ENCODE assay signal across 13 mouse cellular contexts in the genomic region with DNA sequence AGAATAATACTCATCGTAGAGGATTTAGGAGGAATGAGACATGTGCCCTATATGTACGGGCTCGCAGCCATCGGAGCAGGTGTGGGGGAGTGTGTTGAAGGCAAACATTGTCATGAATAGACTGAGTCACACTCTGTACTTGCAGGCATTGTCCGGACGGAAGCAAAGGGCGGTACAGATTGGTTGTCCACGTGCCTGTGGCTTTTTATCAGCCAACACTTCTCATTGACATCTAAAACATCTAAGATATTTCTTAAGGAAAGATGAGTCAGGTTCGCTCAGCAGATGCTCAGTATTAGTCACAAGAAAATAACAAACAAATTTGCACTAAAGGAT.
DNase-seq lines count a peak whose midpoint lies in the region; ATAC-seq and TF ChIP-seq lines count a peak whose summit lies in the region.
"Had no signal": no experiment of that assay in that cellular context is flagged by ENCODE, and none has a peak within 500 bp of the region (broad histone marks: within the 10 kb centered on the region; RNA-seq: fewer than 3 reads in every experiment).

No protein-coding gene starts in this region.

- intact Hi-C loops in left cerebral cortex, postnatal 10 days (cut with DNase I) = no loop called here

- peaks cover 5 to 34% of the 10 kb centered on the region in 2 experiments for H3K4me1 ChIP-seq in MEL (ENCODE audit: control insufficient read depth in 1 of 2, insufficient read depth in 2 of 2, low read length in 2 of 2)
- H3K4me1 ChIP-seq in midbrain, embryonic 15.5 days = peaks cover 22% of the 10 kb centered on the region
- H3K4me1 ChIP-seq: kidney, embryonic 15.5 days had no signal

- peak; percentile 15 to 47 for DNase-seq in left cerebral cortex, adult 18-20 months (ENCODE audit: low spot score in 2 of 2)
- no peak for DNase-seq in left cerebral cortex, postnatal 10 days (ENCODE audit: extremely low spot score in 1 of 2, low spot score in 2 of 2)
- DNase-seq in 416B (ENCODE audit: low read depth) (peak; percentile 87), MEL (ENCODE audit: low read depth, low spot score) (peak; percentile 73)
- DNase-seq in urinary bladder, postnatal 10 days (ENCODE audit: low spot score) = no peak
- DNase-seq in heart, adult 9 months (ENCODE audit: low spot score in 2 of 2) = no peak
- DNase-seq: gastrocnemius, postnatal 36 days; heart, postnatal 14 days had no signal

- peak; percentile 79 to 80 for TF ChIP-seq EP300 in MEL (IDR thresholded peaks at IDR 0.05; ENCODE audit: low read depth in 1 of 2, low read length in 2 of 2)

- peaks cover 0 to 33% of the 10 kb centered on the region in 2 experiments; a peak in 2 of 4 replicates for H3K36me3 ChIP-seq in MEL (ENCODE audit: control insufficient read depth in 1 of 2, insufficient read depth in 2 of 2, low read length in 2 of 2)
- no peaks in the 10 kb centered on the region for H3K36me3 ChIP-seq in midbrain, embryonic 15.5 days (replicated peaks)
- H3K36me3 ChIP-seq: G1E had no signal

- H3K27ac ChIP-seq in MEL (ENCODE audit: control insufficient read depth, low read depth, low read length) = no peak overlapping the region
- 0 out of 2 replicates have a peak overlapping the region, but pooled peaks have one; percentile 65 for H3K27ac ChIP-seq in midbrain, embryonic 15.5 days
- H3K27ac ChIP-seq: kidney, embryonic 15.5 days had no signal

- peaks cover 0 to 2% of the 10 kb centered on the region in 2 experiments; a peak in 2 of 4 replicates for H3K27me3 ChIP-seq in MEL (ENCODE audit: control insufficient read depth in 1 of 2, insufficient read depth in 2 of 2, low read length in 2 of 2)
- H3K27me3 ChIP-seq in midbrain, embryonic 15.5 days (replicated peaks) = no peaks in the 10 kb centered on the region
- H3K27me3 ChIP-seq: kidney, embryonic 15.5 days had no signal

- no peaks in the 10 kb centered on the region for H3K79me2 ChIP-seq in MEL (ENCODE audit: control insufficient read depth, insufficient read depth, low read length, poor library complexity)

- no peaks in the 10 kb centered on the region for H3K9me3 ChIP-seq in MEL (replicated peaks; ENCODE audit: insufficient read depth, low read length)
- H3K9me3 ChIP-seq in midbrain, embryonic 15.5 days = no peaks in the 10 kb centered on the region

- peak overlapping the region; percentile 25; the same call in 1 of the 2 replicates for H3K4me2 ChIP-seq in midbrain, embryonic 15.5 days
- H3K4me2 ChIP-seq: kidney, embryonic 15.5 days had no signal

- no peak for TF ChIP-seq RAD21 in MEL (IDR thresholded peaks at IDR 0.05; ENCODE audit: low read depth, low read length)

- H3K4me3 ChIP-seq in MEL (ENCODE audit: control insufficient read depth in 1 of 2, insufficient read depth in 1 of 2, low read depth in 2 of 2, low read length in 2 of 2) = no peak overlapping the region
- no peak overlapping the region for H3K4me3 ChIP-seq in midbrain, embryonic 15.5 days
- H3K4me3 ChIP-seq: kidney, embryonic 15.5 days had no signal

- TF ChIP-seq POLR2A in MEL (IDR thresholded peaks at IDR 0.05; ENCODE audit: control insufficient read depth in 1 of 2, insufficient read depth in 1 of 2, low read depth in 1 of 2, low read length in 2 of 2, poor library complexity in 1 of 2) = no peak

- 43% methylated on average over 9 of the region's 9 CpGs for WGBS in midbrain, embryonic 15.5 days

- no peak overlapping the region for H3K9ac ChIP-seq in MEL (ENCODE audit: control insufficient read depth, low read depth, low read length, poor library complexity, severe bottlenecking)
- H3K9ac ChIP-seq in midbrain, embryonic 15.5 days = no peak overlapping the region
- H3K9ac ChIP-seq: kidney, embryonic 15.5 days had no signal

- peak; percentile 63; the same call in 1 of the 2 replicates for ATAC-seq in midbrain, embryonic 15.5 days (replicated peaks)
- no peak for ATAC-seq in erythroblast, adult 5-6 weeks (replicated peaks; ENCODE audit: low FRiP score, poor library complexity, severe bottlenecking)
- ATAC-seq: lung, postnatal 0 days had no signal

- no peak for TF ChIP-seq CTCF in MEL (IDR thresholded peaks at IDR 0.05 in 2 of 3, conservative IDR thresholded peaks at IDR 0.05 in 1 of 3; ENCODE audit: control insufficient read depth in 1 of 3, insufficient read depth in 1 of 3, low read depth in 2 of 3, low read length in 3 of 3, poor library complexity in 1 of 3, severe bottlenecking in 1 of 3)

TF ChIP-seq in MEL, 35 proteins besides CTCF, POLR2A, EP300 and RAD21:
- TF ChIP-seq SIN3A (IDR thresholded peaks at IDR 0.05; ENCODE audit: low read length) (peak; percentile 29; the same call in 1 of the 2 replicates), USF2 (IDR thresholded peaks at IDR 0.05; ENCODE audit: borderline replicate concordance in 1 of 2, insufficient read depth in 1 of 2, low read depth in 1 of 2, low read length in 2 of 2) (0 out of 4 replicates have a peak, but pooled peaks of 1 of the 2 experiments have one; percentile 15), NRF1 (IDR thresholded peaks at IDR 0.05; ENCODE audit: insufficient read depth, low read depth, low read length, poor library complexity, severe bottlenecking) (no peak), POLR2AphosphoS5 (IDR thresholded peaks at IDR 0.05; ENCODE audit: borderline replicate concordance, low read depth, low read length) (no peak), ZKSCAN1 (IDR thresholded peaks at IDR 0.05; ENCODE audit: low read depth, low read length) (no peak), TAL1 (IDR thresholded peaks at IDR 0.05; ENCODE audit: low read length) (peak; percentile 34), ZMIZ1 (IDR thresholded peaks at IDR 0.05; ENCODE audit: low read depth, low read length) (no peak), MAFK (IDR thresholded peaks at IDR 0.05; ENCODE audit: borderline replicate concordance, low read depth, low read length) (no peak), HCFC1 (IDR thresholded peaks at IDR 0.05; ENCODE audit: low read depth, low read length) (no peak), CHD1 (IDR thresholded peaks at IDR 0.05; ENCODE audit: low read depth, low read length) (no peak), ETS1 (IDR thresholded peaks at IDR 0.05; ENCODE audit: low read depth, low read length) (peak; percentile 71; the same call in 1 of the 2 replicates), MYB (IDR thresholded peaks at IDR 0.05; ENCODE audit: low read depth, low read length) (no peak), ZNF384 (IDR thresholded peaks at IDR 0.05; ENCODE audit: low read depth, low read length) (0 out of 2 replicates have a peak, but pooled peaks have one; percentile 0), KAT2A (conservative IDR thresholded peaks at IDR 0.05; ENCODE audit: low read depth, low read length) (no peak), E2F4 (IDR thresholded peaks at IDR 0.05; ENCODE audit: borderline replicate concordance, low read depth, low read length) (no peak), TCF12 (IDR thresholded peaks at IDR 0.05; ENCODE audit: low read depth, low read length) (peak; percentile 43), BHLHE40 (IDR thresholded peaks at IDR 0.05; ENCODE audit: borderline replicate concordance, low read depth, low read length) (peak; percentile 99), RCOR1 (IDR thresholded peaks at IDR 0.05; ENCODE audit: low read depth, low read length) (peak; percentile 88), GABPA (IDR thresholded peaks at IDR 0.05; ENCODE audit: low read depth, low read length) (no peak), SMC3 (IDR thresholded peaks at IDR 0.05; ENCODE audit: low read depth, low read length) (no peak), MYC (IDR thresholded peaks at IDR 0.05; ENCODE audit: low read depth, low read length) (peak; percentile 92), UBTF (IDR thresholded peaks at IDR 0.05; ENCODE audit: borderline replicate concordance, insufficient read depth, low read depth, low read length) (no peak), NELFE (IDR thresholded peaks at IDR 0.05; ENCODE audit: low read depth, low read length) (no peak), ZC3H11A (IDR thresholded peaks at IDR 0.05; ENCODE audit: low read depth, low read length) (no peak), MAZ (IDR thresholded peaks at IDR 0.05; ENCODE audit: low read depth, low read length) (no peak), TBP (IDR thresholded peaks at IDR 0.05; ENCODE audit: low read depth, low read length) (no peak), GATA1 (IDR thresholded peaks at IDR 0.05; ENCODE audit: low read depth, low read length) (peak; percentile 88), POLR2AphosphoS2 (IDR thresholded peaks at IDR 0.05; ENCODE audit: low read length) (no peak), CHD2 (IDR thresholded peaks at IDR 0.05; ENCODE audit: low read length) (no peak), MXI1 (IDR thresholded peaks at IDR 0.05; ENCODE audit: low read depth, low read length) (peak; percentile 43; the same call in 1 of the 2 replicates), MEF2A (IDR thresholded peaks at IDR 0.05; ENCODE audit: extremely low read depth, insufficient replicate concordance, low read depth, low read length, poor library complexity, severe bottlenecking) (no peak), MAX (IDR thresholded peaks at IDR 0.05; ENCODE audit: low read length) (peak; percentile 86), JUND (IDR thresholded peaks at IDR 0.05; ENCODE audit: low read depth, low read length) (0 out of 2 replicates have a peak, but pooled peaks have one; percentile 74), ELF1 (IDR thresholded peaks at IDR 0.05; ENCODE audit: low read depth, low read length) (no peak), USF1 (IDR thresholded peaks at IDR 0.05; ENCODE audit: low read depth, low read length) (peak; percentile 81)

Comparison
In these comparisons a context has a peak if more than half of its experiments do, and no peak if none do; other contexts are left out.
1. DNase-seq: peak in left cerebral cortex, adult 18-20 months (2 of 2), 416B (single experiment) and MEL (single experiment); none in left cerebral cortex, postnatal 10 days (0 of 2), urinary bladder, postnatal 10 days (single experiment) and heart, adult 9 months (0 of 2).